Mouse (Mus musculus) embryonic facial prominence, embryonic 14.5 days (tissue): ENCODE measurements around the gene Rufy3. TPM values are rescaled to one million over a fixed set of nuclear protein-coding genes. Genes with fewer than 3 reads are reported as not detected.

ENCODE experiments used
- ATAC-seq: fragments of 200-750 bp; cut with Nextera tagmentation; 2 replicates; pipeline ENCODE4 v1.8.0; 2017; ENCODE audit warnings: low read depth, moderate number of reproducible peaks, moderate TSS enrichment
- DNase-seq: peaks from one replicate; pipeline ENCODE4 v3.0.0-alpha.2; 2015; ENCODE audit warnings: low spot score
- H3K27ac ChIP-seq: fragments of 300-500 bp; sonication (generic); replicated peaks from 2 replicates; pipeline ENCODE4 v1.5.1; 2014; ENCODE audit warnings: low read depth, mild to moderate bottlenecking, low read length, moderate library complexity
- H3K27me3 ChIP-seq: fragments of 300-500 bp; sonication (generic); replicated peaks from 2 replicates; pipeline ENCODE4 v1.6.1; 2014; ENCODE audit warnings: low read length; ENCODE audit not compliant: control insufficient read depth, insufficient read depth
- H3K36me3 ChIP-seq: fragments of 300-500 bp; sonication (generic); 2 replicates; pipeline ENCODE4 v1.6.1; 2014; ENCODE audit warnings: low read length, mixed read lengths; ENCODE audit not compliant: control insufficient read depth, insufficient read depth
- H3K4me1 ChIP-seq: fragments of 300-500 bp; sonication (generic); 2 replicates; pipeline ENCODE4 v1.6.1; 2014; ENCODE audit warnings: antibody characterized with exemption, low read length; ENCODE audit not compliant: control insufficient read depth, insufficient read depth
- H3K4me2 ChIP-seq: fragments of 300-500 bp; sonication (generic); 2 replicates; pipeline ENCODE4 v1.6.1; 2014; ENCODE audit warnings: low read depth, mild to moderate bottlenecking, low read length, moderate library complexity, mixed read lengths
- H3K4me3 ChIP-seq: fragments of 300-500 bp; sonication (generic); 2 replicates; pipeline ENCODE4 v1.5.1; 2014; ENCODE audit warnings: low read depth, mild to moderate bottlenecking, low read length
- H3K9ac ChIP-seq: fragments of 300-500 bp; sonication (generic); 2 replicates; pipeline ENCODE4 v1.6.1; 2014; ENCODE audit warnings: low read depth, mild to moderate bottlenecking, low read length, moderate library complexity, mixed read lengths
- H3K9me3 ChIP-seq: fragments of 300-500 bp; sonication (generic); 2 replicates; pipeline ENCODE4 v1.6.1; 2016; ENCODE audit warnings: low read length; ENCODE audit not compliant: control insufficient read depth
- WGBS: fragments of 180-500 bp; shearing (Covaris S2); extraction: QIAGEN DNeasy Blood & Tissue Kit; methylation state at CpG from one replicate; pipeline ENCODE4 v1.1.7; 2014; 5-methylcytosine and 5-hydroxymethylcytosine counted together
- polyA plus RNA-seq: library from polyadenylated mRNA; unstranded; fragments of >200 nt; fragmentation: Nextera tagmentation; extraction: Ambion mirVana; gene quantifications from 2 replicates; pipeline ENCODE4 v1.2.1, GENCODE M21; 2014

Gene Rufy3
- polyA plus RNA-seq, 1 experiment from 2014 or later: 16.9 TPM

DNA sequence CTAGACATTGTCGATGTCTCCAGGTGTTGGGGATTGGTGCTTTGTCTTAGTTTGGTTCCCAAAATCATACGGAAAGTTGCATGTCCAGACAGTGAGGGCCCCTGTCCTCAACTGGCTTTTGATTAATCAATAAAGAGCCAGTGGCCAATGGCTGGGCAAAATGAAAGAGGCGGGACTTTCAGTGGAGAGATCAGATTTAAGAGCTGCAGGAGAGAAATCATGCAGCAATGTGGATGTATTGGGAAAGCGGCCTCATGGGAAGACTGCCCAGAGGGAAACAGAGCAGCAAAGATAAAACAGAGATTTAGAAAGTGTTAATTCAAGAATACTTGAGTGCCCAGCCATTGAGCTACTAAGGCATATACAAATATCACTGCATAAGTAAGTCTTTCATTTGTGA, 127.7 kb downstream of the Rufy3 start:
- H3K9ac ChIP-seq: no peak overlapping the region
- H3K4me1 ChIP-seq: no peaks in the 10 kb centered on the region
- H3K27me3 ChIP-seq: no peaks in the 10 kb centered on the region
- H3K9me3 ChIP-seq: no peaks in the 10 kb centered on the region
- H3K27ac ChIP-seq: no peak overlapping the region
- no peak overlapping the region for H3K4me3 ChIP-seq
- no peak for DNase-seq
- no peaks in the 10 kb centered on the region for H3K36me3 ChIP-seq
- no peak for ATAC-seq
- 88% methylated on average over 4 of the region's 4 CpGs for WGBS
- H3K4me2 ChIP-seq: no peak overlapping the region

DNA sequence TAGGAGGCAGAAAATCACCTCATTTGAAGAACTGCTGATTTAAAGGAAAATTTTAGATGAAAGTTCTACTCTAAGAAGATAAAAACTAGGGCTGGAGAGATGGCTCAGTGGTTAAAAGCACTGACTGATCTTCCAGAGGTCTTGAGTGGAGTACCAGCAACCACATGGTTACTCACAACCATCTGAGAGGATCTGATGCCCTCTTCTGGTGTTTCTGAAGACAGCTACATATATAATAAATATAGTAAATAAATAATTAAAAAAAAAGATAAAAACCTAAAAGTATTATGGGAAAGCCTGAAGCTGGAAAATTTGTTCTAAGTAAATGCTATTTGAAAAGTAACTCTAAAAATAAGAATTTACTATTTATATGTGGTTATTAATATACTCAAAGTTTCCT, 128.2 kb downstream of the Rufy3 start:
- H3K9me3 ChIP-seq: no peaks in the 10 kb centered on the region
- H3K27ac ChIP-seq: no peak overlapping the region
- H3K9ac ChIP-seq: no peak overlapping the region
- H3K36me3 ChIP-seq: no peaks in the 10 kb centered on the region
- no peaks in the 10 kb centered on the region for H3K4me1 ChIP-seq
- no peak overlapping the region for H3K4me2 ChIP-seq
- no peak for DNase-seq
- H3K27me3 ChIP-seq: no peaks in the 10 kb centered on the region
- ATAC-seq: no peak
- H3K4me3 ChIP-seq: no peak overlapping the region

GRCm38 (mm10) chr5:88697291-88697690, 132.5 kb downstream of the Rufy3 start:
- no peaks in the 10 kb centered on the region for H3K36me3 ChIP-seq
- ATAC-seq: no peak
- 76% methylated on average over 5 of the region's 5 CpGs for WGBS

GRCm38 (mm10) chr5:88699251-88699913, 134.5 kb downstream of the Rufy3 start:
- Histone ChIP-seq H3K36me3 (no peaks in the 10 kb centered on the region), H3K27me3 (no peaks in the 10 kb centered on the region), H3K4me3 (no peak overlapping the region), H3K4me1 (no peaks in the 10 kb centered on the region), H3K27ac (no peak overlapping the region), H3K9me3 (no peaks in the 10 kb centered on the region), H3K4me2 (no peak overlapping the region), H3K9ac (no peak overlapping the region)
- no peak for DNase-seq
- no peak for ATAC-seq
- WGBS: 68% methylated on average over 4 of the region's 4 CpGs

More at GRCm38 (mm10) chr5:88697291-88697690, 132.5 kb downstream of the Rufy3 start:
- Histone ChIP-seq H3K27me3 (no peaks in the 10 kb centered on the region), H3K4me1 (no peaks in the 10 kb centered on the region), H3K9me3 (no peaks in the 10 kb centered on the region), H3K27ac (no peak overlapping the region), H3K4me3 (no peak overlapping the region), H3K4me2 (no peak overlapping the region), H3K9ac (no peak overlapping the region)
- DNase-seq: no peak

Other genes starting within 250 kb of the Rufy3 start
- gene Prol1, start 247.7 kb upstream of the Rufy3 start, polyA plus RNA-seq: not detected in 2 replicates
- 0.47 TPM in 1 of 2 replicates, not detected in the other for gene Amtn, start 188.9 kb upstream of the Rufy3 start, polyA plus RNA-seq
- 6.2 and 10.6 TPM in 2 replicates for gene Ambn, start 109.0 kb upstream of the Rufy3 start, polyA plus RNA-seq
- gene Enam, start 77.1 kb upstream of the Rufy3 start, polyA plus RNA-seq: 0.07 TPM in 1 of 2 replicates, not detected in the other
- 0.20 and 0.36 TPM in 2 replicates for gene Jchain, start 37.1 kb upstream of the Rufy3 start, polyA plus RNA-seq
- 55.3 and 55.7 TPM in 2 replicates for gene Utp3, start 10.6 kb upstream of the Rufy3 start, polyA plus RNA-seq
- gene Grsf1, start 111.1 kb downstream of the Rufy3 start, polyA plus RNA-seq: 64.1 and 64.6 TPM in 2 replicates
- gene Mob1b, start 155.8 kb downstream of the Rufy3 start, polyA plus RNA-seq: 14.3 and 16.1 TPM in 2 replicates
- gene Dck, start 200.0 kb downstream of the Rufy3 start, polyA plus RNA-seq: 36.9 and 41.6 TPM in 2 replicates